Mouse (Mus musculus) limb, embryonic 15.5 days (tissue): ENCODE measurements at regions not wholly inside any gene's neighbourhood (a gene's known extent, or its start where the extent isn't known, plus 50 kb on each side); places are given as distances from the start of the nearest gene placed in this dataset.
A peak's percentile ranks its signal among the peaks of the same experiment; 100 is the strongest.

Source experiments
- ATAC-seq: fragments of 200-750 bp; cut with Nextera tagmentation; 2 replicates; pipeline ENCODE4 v1.8.0; 2017; ENCODE audit warnings: low read depth, moderate TSS enrichment; ENCODE audit not compliant: insufficient number of reproducible peaks, low FRiP score, low TSS enrichment
- H3K27ac ChIP-seq: fragments of 300-500 bp; sonication (generic); 2 replicates; pipeline ENCODE4 v1.5.1; 2015; ENCODE audit warnings: moderate library complexity, mild to moderate bottlenecking, inconsistent platforms
- H3K27me3 ChIP-seq: fragments of 300-500 bp; sonication (generic); 2 replicates; pipeline ENCODE4 v1.6.1; 2015; ENCODE audit warnings: inconsistent platforms
- H3K36me3 ChIP-seq: fragments of 300-500 bp; sonication (generic); 2 replicates; pipeline ENCODE4 v1.6.1; 2015; ENCODE audit warnings: inconsistent platforms
- H3K4me1 ChIP-seq: fragments of 300-500 bp; sonication (generic); 2 replicates; pipeline ENCODE4 v1.6.1; 2015; ENCODE audit warnings: inconsistent platforms
- H3K4me2 ChIP-seq: fragments of 300-500 bp; sonication (generic); 2 replicates; pipeline ENCODE4 v1.6.1; 2015; ENCODE audit warnings: mild to moderate bottlenecking, inconsistent platforms
- H3K4me3 ChIP-seq: fragments of 300-500 bp; sonication (generic); 2 replicates; pipeline ENCODE4 v1.5.1; 2015; ENCODE audit warnings: mild to moderate bottlenecking, inconsistent platforms
- H3K9ac ChIP-seq: fragments of 300-500 bp; sonication (generic); 2 replicates; pipeline ENCODE4 v1.6.1; 2015; ENCODE audit warnings: inconsistent platforms
- H3K9me3 ChIP-seq: fragments of 300-500 bp; sonication (generic); 2 replicates; pipeline ENCODE4 v1.6.1; 2016; ENCODE audit warnings: inconsistent platforms
- WGBS: fragments of 180-500 bp; shearing (Covaris S2); methylation state at CpG from one replicate; pipeline ENCODE4 v1.1.7; 2015; 5-methylcytosine and 5-hydroxymethylcytosine counted together

DNA sequence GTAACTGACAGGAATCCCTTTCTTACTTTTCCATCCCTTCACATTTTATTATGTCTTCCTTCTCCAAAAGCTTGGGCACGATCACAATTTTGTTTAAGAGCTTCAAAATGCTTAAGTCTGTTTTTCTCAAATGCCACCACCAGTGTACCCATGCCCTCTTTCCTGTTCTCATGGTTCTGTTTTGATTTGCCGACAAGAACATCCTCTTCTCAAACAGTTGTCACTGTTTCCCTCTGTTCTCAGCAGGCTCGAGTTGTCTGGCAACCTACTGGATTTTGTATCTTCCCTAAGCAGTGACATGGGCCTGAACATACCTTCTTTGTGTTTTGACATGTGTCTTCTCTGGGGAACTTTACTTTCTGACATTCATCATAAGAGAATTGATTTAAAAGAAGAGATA is 2124.1 kb upstream of the Lrrc6 start:
- no peaks in the 10 kb centered on the region for H3K4me1 ChIP-seq
- no peaks in the 10 kb centered on the region for H3K9me3 ChIP-seq
- no peaks in the 10 kb centered on the region for H3K27me3 ChIP-seq
- H3K36me3 ChIP-seq = no peaks in the 10 kb centered on the region
- no peak for ATAC-seq
- H3K9ac ChIP-seq = no peak overlapping the region
- H3K4me2 ChIP-seq = no peak overlapping the region
- no peak overlapping the region for H3K4me3 ChIP-seq
- H3K27ac ChIP-seq = no peak overlapping the region
- WGBS = 65% methylated on average over 3 of the region's 3 CpGs

- no peaks in the 10 kb centered on the region for H3K4me1 ChIP-seq
- H3K36me3 ChIP-seq = no peaks in the 10 kb centered on the region
- H3K9me3 ChIP-seq = no peaks in the 10 kb centered on the region
- no peak overlapping the region for H3K4me3 ChIP-seq
- H3K9ac ChIP-seq = no peak overlapping the region
- H3K4me2 ChIP-seq = no peak overlapping the region
- 69% methylated on average over 6 of the region's 6 CpGs for WGBS
- H3K27me3 ChIP-seq = no peaks in the 10 kb centered on the region
- ATAC-seq = no peak
- no peak overlapping the region for H3K27ac ChIP-seq
Measured at GRCm38 (mm10) chr15:68620417-68621214, 2119.9 kb upstream of the Lrrc6 start.

DNA sequence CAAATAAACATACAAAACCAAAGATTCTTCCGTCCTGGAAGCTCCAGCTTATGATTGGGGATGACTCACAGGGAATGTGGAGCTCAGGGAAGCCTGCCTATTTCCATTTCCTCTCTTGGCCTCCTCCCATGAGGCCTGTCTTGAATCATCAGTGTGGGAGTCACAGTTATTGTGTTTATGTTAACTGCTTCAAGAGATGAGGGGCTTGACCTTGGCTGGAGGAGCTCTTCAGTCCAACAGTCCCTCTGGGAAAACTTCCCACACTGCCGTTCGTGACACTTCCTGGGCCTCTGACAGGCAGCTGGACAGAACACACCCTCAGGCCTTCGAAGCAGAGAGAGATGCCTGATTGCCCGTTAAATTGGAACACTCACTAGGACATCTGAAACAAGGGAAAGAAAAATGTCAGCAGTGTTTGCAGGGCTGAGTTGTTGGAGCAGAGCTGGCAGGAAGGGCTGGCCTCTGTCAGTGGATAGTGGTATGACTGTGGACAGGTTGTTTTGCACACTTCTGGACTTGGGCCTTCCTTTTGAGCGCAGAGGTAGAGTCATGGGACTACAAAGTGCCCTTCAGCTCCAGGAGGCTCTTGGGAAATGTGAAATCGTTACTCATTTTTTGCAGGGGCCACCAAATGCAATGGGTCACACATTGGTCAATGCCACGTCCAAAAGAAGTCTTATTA is 2105.5 kb upstream of the Lrrc6 start:
- H3K27me3 ChIP-seq = no peaks in the 10 kb centered on the region
- no peak overlapping the region for H3K9ac ChIP-seq
- H3K4me3 ChIP-seq = no peak overlapping the region
- no peaks in the 10 kb centered on the region for H3K9me3 ChIP-seq
- H3K4me2 ChIP-seq = no peak overlapping the region
- no peaks in the 10 kb centered on the region for H3K36me3 ChIP-seq
- H3K27ac ChIP-seq = no peak overlapping the region
- no peak for ATAC-seq
- WGBS = 46% methylated on average over 8 of the region's 8 CpGs
- H3K4me1 ChIP-seq = no peaks in the 10 kb centered on the region

DNA sequence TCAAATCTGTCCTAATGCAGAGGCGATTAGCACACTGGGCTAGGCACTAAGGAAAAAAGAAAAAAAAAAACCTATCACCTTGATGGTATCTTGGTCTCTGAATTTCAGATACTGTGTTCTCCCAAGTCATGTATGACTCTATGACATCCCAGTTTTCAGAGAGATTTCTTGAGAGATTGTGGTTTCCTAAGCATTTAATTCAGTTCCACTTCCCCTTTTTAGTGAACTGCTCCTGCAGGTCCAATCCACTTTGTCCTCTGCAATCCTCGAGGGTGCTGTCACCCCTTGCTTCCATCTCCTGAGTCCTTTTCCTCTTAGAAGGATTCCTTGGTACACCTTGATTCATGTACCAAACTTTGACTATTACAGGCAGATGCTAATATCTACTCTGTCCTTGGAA is 2104.8 kb upstream of the Lrrc6 start:
- Histone ChIP-seq H3K4me3 (no peak overlapping the region), H3K36me3 (no peaks in the 10 kb centered on the region), H3K27me3 (no peaks in the 10 kb centered on the region), H3K4me2 (no peak overlapping the region), H3K4me1 (no peaks in the 10 kb centered on the region), H3K9me3 (no peaks in the 10 kb centered on the region), H3K27ac (no peak overlapping the region), H3K9ac (no peak overlapping the region)
- WGBS = 76% methylated on average over 2 of the region's 2 CpGs
- ATAC-seq = no peak

DNA sequence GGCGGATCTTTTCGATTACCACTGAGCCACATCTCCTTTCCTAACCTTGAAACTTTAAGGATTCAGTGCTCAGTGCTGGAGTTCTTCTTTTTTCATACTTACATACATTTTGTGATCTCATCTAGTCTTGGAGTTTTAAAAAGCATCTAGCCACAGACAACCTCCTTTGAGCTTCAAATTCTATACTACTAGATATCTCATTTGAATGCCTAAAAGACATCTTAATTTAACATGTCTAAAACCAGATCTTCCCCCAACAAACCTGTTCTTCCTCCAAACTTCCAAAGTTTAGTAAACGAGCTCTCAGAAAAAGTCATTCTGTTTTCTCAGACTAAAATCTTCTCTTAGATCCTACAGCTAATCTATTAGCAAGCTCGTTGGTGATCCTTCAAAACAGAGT is 2081.5 kb upstream of the Lrrc6 start:
- no peak for ATAC-seq
- Histone ChIP-seq H3K4me2 (no peak overlapping the region), H3K27me3 (no peaks in the 10 kb centered on the region), H3K9me3 (no peaks in the 10 kb centered on the region), H3K9ac (no peak overlapping the region), H3K27ac (no peak overlapping the region), H3K4me1 (no peaks in the 10 kb centered on the region), H3K4me3 (no peak overlapping the region), H3K36me3 (no peaks in the 10 kb centered on the region)
- WGBS = 82% methylated on average over 4 of the region's 4 CpGs

DNA sequence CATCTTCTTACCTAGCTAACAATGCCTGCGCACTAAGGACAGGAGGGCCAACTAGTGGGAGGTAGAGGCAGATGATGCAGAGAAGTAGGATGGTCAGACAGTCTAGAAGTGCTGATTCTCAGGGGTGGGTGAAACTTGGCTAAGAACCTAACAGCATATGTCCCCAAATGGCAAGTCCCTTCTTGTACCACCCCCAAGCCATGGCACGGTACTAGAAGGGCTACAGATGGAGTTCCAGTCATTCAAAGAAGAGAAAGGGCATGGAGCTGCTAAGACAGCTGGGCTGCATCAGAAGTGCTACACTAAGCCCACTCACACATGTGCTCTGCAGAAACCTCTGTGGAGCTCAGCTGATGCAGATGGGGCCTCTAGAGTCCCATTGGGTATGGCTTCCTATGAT is 2078.8 kb upstream of the Lrrc6 start:
- Histone ChIP-seq H3K9me3 (no peaks in the 10 kb centered on the region), H3K36me3 (no peaks in the 10 kb centered on the region), H3K27me3 (no peaks in the 10 kb centered on the region), H3K27ac (no peak overlapping the region), H3K4me3 (no peak overlapping the region), H3K4me2 (no peak overlapping the region), H3K4me1 (no peaks in the 10 kb centered on the region), H3K9ac (no peak overlapping the region)
- ATAC-seq = no peak
- 84% methylated on average over 2 of the region's 2 CpGs for WGBS

DNA sequence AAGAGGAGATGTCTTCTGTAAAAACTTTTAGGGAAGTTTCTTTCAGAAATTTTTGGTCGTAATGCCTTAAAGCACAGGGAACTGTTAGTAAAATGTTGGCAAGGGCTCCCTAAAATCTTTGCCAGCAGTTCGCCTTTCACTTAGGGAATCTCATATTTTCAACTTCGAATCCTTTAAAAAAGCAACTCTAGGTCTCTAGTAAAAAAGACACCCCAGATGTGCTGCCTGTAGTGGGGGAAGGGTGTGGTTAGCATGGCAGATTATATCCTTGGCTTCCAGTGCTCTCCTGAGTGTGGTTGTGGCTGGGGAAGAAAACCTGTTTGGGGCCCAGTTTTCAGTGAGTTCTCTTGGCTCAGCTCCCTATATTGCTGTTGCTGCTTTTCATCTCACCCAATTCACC is 2059.9 kb upstream of the Lrrc6 start:
- no peak for ATAC-seq
- Histone ChIP-seq H3K4me1 (peaks cover 7% of the 10 kb centered on the region; the same call in 1 of the 2 replicates), H3K9me3 (no peaks in the 10 kb centered on the region), H3K4me3 (no peak overlapping the region), H3K27me3 (no peaks in the 10 kb centered on the region), H3K9ac (no peak overlapping the region), H3K36me3 (no peaks in the 10 kb centered on the region), H3K27ac (peak overlapping the region; percentile 54; the same call in 1 of the 2 replicates), H3K4me2 (0 out of 2 replicates have a peak overlapping the region, but pooled peaks have one; percentile 14)
- 29% methylated on average over 3 of the region's 3 CpGs for WGBS

DNA sequence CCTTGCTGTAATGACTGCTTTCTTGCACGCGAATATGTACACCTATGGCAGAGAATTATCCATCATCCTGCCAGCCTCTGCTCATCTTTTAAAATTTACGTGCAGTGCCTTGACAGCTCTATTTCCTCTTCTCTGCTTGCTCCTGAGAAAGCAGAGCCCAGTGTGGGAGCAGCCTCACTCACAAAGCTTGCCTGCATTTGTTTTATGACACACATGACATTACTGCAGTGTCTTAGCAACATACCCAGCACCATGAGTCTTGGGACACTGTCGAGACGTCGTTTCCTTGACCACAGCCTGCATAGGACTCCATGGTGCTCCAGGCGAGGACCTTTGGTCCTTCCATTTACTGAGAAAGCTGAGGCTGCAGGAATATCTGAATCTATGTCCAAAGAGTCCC is 2055.4 kb upstream of the Lrrc6 start:
- Histone ChIP-seq H3K9ac (no peak overlapping the region), H3K4me3 (no peak overlapping the region), H3K27ac (no peak overlapping the region), H3K4me1 (peaks cover 6% of the 10 kb centered on the region; the same call in 1 of the 2 replicates), H3K9me3 (no peaks in the 10 kb centered on the region), H3K27me3 (no peaks in the 10 kb centered on the region), H3K36me3 (no peaks in the 10 kb centered on the region), H3K4me2 (no peak overlapping the region)
- no peak for ATAC-seq
- 62% methylated on average over 7 of the region's 7 CpGs for WGBS

DNA sequence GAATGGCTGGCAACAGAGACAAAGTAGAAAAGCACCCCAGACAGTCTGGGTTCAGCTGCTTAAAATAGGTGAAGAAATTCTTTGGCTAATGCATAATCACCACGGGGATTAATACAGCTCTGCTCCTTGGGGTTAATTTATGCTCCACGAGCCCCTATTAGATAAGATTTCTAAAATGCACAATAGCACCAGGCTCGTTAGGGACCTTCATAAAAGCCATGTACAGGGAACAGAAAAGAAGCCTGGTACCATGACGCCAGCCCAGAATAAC is 2035.3 kb upstream of the Lrrc6 start:
- WGBS = 50% methylated on average over 4 of the region's 4 CpGs
- no peak for ATAC-seq

DNA sequence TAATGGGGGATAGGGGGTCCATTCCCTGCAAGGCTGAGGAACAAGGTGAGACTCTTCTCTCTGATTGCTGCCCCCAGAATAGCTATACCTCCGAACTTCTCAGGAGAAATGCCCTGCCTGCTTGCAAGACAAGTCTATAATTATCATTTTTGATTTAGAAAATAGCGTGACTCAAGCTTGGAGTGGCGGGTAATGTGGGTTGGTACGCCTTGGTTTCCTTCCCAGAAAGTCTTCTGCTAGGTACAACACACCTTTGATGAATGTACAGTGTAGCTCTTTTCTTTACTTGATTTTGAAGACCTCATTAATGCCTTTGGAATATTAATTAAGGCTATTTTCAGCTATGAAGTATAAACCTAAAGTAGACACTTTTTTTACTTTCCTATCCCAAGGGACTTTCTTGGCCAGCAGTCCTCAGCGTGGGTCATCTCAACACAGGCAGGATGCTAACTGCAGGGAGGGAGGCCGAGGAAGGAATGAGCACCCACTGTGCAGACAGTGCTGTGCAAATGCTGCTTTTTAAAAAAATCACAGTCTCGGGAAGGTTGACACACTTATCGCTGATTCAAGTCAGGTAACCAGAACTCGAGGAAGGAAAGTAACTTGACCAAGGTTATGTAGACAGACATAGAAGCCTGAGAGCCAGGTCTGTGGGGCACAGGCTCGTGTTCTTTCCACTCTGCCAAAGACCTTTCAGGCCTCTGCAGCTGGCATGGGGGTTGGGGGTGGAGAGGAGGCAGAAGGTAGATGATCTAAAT is 2034.8 kb upstream of the Lrrc6 start:
- H3K27ac ChIP-seq = no peak overlapping the region
- no peaks in the 10 kb centered on the region for H3K27me3 ChIP-seq
- no peak overlapping the region for H3K4me3 ChIP-seq
- H3K9ac ChIP-seq = no peak overlapping the region
- no peaks in the 10 kb centered on the region for H3K9me3 ChIP-seq
- no peaks in the 10 kb centered on the region; the same call in 1 of the 2 replicates for H3K4me1 ChIP-seq
- no peak for ATAC-seq
- H3K4me2 ChIP-seq = no peak overlapping the region
- WGBS = 63% methylated on average over 10 of the region's 10 CpGs
- H3K36me3 ChIP-seq = no peaks in the 10 kb centered on the region

More for the DNA sequence above, 2035.3 kb upstream of the Lrrc6 start:
- Histone ChIP-seq H3K9ac (no peak overlapping the region), H3K27ac (no peak overlapping the region), H3K4me1 (no peaks in the 10 kb centered on the region; the same call in 1 of the 2 replicates), H3K9me3 (no peaks in the 10 kb centered on the region), H3K4me3 (no peak overlapping the region), H3K27me3 (no peaks in the 10 kb centered on the region), H3K36me3 (no peaks in the 10 kb centered on the region), H3K4me2 (no peak overlapping the region)

DNA sequence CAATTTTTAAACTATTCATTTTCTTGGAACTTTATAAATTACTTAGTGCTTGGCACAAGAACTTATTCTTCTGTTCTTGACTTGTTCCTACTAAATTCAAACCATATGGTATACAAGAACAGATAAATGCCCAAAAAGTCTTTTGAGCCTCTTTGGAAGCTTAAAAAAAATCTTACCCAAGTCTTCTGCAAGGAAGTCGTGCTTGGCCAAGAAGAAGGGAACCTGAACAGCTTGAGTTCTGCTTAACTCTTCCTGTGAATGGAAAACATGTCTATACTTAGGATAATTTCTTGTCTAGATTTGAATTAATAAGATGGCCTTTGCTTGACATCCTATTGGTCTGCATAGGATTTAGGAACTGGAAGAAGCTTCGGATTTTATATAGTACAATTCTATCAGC is 2020.0 kb upstream of the Lrrc6 start:
- WGBS = 60% methylated on average over 2 of the region's 2 CpGs
- H3K9me3 ChIP-seq = no peaks in the 10 kb centered on the region
- no peak overlapping the region for H3K9ac ChIP-seq
- no peak overlapping the region for H3K4me2 ChIP-seq
- H3K27me3 ChIP-seq = no peaks in the 10 kb centered on the region
- no peak overlapping the region for H3K4me3 ChIP-seq
- ATAC-seq = no peak
- no peak overlapping the region for H3K27ac ChIP-seq
- no peaks in the 10 kb centered on the region for H3K36me3 ChIP-seq
- no peaks in the 10 kb centered on the region for H3K4me1 ChIP-seq

DNA sequence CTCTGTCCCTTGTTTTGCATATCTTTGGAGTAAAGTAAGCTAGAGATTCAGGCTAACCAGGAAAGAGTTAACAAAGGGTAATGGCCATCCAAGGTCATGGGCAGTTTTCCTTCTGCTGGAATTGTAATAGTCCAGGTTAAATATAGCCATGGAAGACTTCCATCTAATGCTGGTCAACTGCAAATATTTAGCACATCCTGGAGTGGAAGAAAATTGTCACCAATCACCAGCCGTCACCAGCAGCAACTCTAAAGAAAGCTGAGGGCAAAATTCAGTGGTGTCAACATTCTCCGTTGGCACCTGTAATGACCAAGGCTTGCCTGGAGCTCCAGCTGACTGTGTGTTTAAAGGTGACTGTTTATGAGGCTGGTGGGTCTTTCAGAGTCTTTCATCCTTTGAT is 2011.7 kb upstream of the Lrrc6 start:
- 0 out of 2 replicates have a peak, but pooled peaks cover 3% of the 10 kb centered on the region for H3K4me1 ChIP-seq
- ATAC-seq = no peak
- no peaks in the 10 kb centered on the region for H3K27me3 ChIP-seq
- no peak overlapping the region for H3K27ac ChIP-seq
- no peak overlapping the region for H3K9ac ChIP-seq
- H3K36me3 ChIP-seq = no peaks in the 10 kb centered on the region
- H3K4me3 ChIP-seq = no peak overlapping the region
- WGBS = 60% methylated on average over 2 of the region's 2 CpGs
- no peak overlapping the region for H3K4me2 ChIP-seq
- H3K9me3 ChIP-seq = no peaks in the 10 kb centered on the region
